Mouse (Mus musculus) bone marrow macrophage, adult 2 months (primary cell): Measurements from ENCODE around the gene Susd4.

Experiments used
- CTCF ChIP-seq: IDR thresholded peaks from 2 replicates; pipeline ENCODE4 v1.5.1; 2012; ENCODE audit warnings: low read depth, mild to moderate bottlenecking, low read length, moderate library complexity
- POLR2A ChIP-seq: IDR thresholded peaks from 2 replicates; pipeline ENCODE4 v1.6.1; 2012; ENCODE audit warnings: mild to moderate bottlenecking, low read depth, low read length, borderline replicate concordance

DNA sequence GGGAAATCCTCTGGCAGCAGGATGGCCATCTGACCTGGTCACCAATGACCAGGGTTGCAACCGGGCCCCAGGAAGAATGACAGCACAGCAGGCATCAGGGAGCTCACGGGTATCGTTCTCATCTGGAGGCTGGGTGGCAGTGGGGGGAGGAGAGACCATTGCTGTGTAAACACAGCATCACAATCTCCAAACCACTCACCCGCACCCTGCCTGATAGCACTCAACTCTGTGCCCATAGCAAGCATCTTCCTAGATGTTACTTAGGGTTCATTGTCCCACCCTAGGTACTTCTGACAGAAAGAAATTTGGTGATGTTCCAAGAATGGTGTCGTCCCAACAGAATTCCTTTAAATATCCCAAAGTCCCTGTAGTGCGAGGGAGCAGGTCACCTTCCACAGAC lies 133.4 kb downstream of the Susd4 start:
- no peak for TF ChIP-seq CTCF
- TF ChIP-seq POLR2A, result no peak
